Mouse (Mus musculus): ENCODE data around the gene Ptn.

DNA sequence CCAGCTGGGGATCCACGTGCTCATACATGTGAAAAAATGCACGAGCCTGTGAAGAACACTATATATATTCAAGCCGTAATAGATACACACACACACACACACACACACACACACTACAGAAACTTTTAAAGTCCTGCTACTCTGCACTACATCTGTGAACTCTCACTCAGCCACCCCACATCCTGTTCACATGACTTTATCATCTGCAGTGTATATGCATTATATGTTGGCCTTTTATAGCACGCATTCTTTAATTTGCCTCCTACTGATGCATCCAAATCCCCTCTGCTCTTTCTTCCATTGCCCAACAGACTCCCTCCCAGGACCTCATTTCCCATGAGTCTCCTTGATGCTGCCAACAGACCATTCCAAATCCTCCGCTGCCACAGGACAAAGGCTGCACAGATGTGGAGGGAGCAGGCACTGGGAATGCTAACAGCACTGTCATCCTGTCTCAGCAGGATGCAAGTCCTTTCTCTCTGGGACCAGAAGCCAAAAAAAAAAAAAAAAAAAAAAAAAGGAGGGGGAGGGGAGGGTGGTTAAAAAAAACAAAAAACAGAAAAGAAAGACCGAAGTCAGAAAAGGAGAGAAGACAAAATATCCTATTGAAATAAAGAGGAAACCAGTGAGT lies 47.7 kb upstream of the Ptn start:
- no peak for TF ChIP-seq CTCF (IDR thresholded peaks at IDR 0.05; ENCODE audit: extremely low read depth, insufficient read depth, insufficient read length, insufficient replicate concordance)
- no peak for TF ChIP-seq POLR2A (IDR thresholded peaks at IDR 0.05; ENCODE audit: low read depth, low read length)

Measured in spleen, adult 2 months (tissue).